Mouse (Mus musculus): Measurements from ENCODE around the gene Aff3.

Gene Aff3

GRCm38 (mm10) chr1:38545282-38545945 is 119.3 kb downstream of the Aff3 start:
- peak; percentile 32 for DNase-seq (ENCODE audit: low spot score)

GRCm38 (mm10) chr1:38544501-38544900 is 120.3 kb downstream of the Aff3 start:
- peak; percentile 25 for DNase-seq (ENCODE audit: low spot score)

- peak; percentile 41 for DNase-seq (ENCODE audit: low spot score)
Observed at GRCm38 (mm10) chr1:38541536-38541935, 123.2 kb downstream of the Aff3 start.

- DNase-seq (ENCODE audit: low spot score) = peak; percentile 9
Observed at GRCm38 (mm10) chr1:38536929-38537540, 127.7 kb downstream of the Aff3 start.

GRCm38 (mm10) chr1:38532581-38532980 is 132.2 kb downstream of the Aff3 start:
- DNase-seq (ENCODE audit: low spot score) = peak; percentile 30

- no peak for DNase-seq (ENCODE audit: low spot score)
Observed at GRCm38 (mm10) chr1:38528607-38529006, 136.1 kb downstream of the Aff3 start.

- no peak for DNase-seq (ENCODE audit: low spot score)
Observed at GRCm38 (mm10) chr1:38526568-38526967, 138.2 kb downstream of the Aff3 start.

GRCm38 (mm10) chr1:38521651-38522050 is 143.1 kb downstream of the Aff3 start:
- no peak for DNase-seq (ENCODE audit: low spot score)

- DNase-seq (ENCODE audit: low spot score) = no peak
Observed at GRCm38 (mm10) chr1:38516225-38516624, 148.5 kb downstream of the Aff3 start.

- no peak for DNase-seq (ENCODE audit: low spot score)
Observed at GRCm38 (mm10) chr1:38514634-38515011, 150.1 kb downstream of the Aff3 start.

GRCm38 (mm10) chr1:38513970-38514633 is 150.7 kb downstream of the Aff3 start:
- no peak for DNase-seq (ENCODE audit: low spot score)

- no peak for DNase-seq (ENCODE audit: low spot score)
Observed at GRCm38 (mm10) chr1:38512258-38513081, 152.3 kb downstream of the Aff3 start.

- DNase-seq (ENCODE audit: low spot score) = no peak
Observed at GRCm38 (mm10) chr1:38511076-38511475, 153.7 kb downstream of the Aff3 start.

GRCm38 (mm10) chr1:38509301-38509700 is 155.5 kb downstream of the Aff3 start:
- DNase-seq (ENCODE audit: low spot score) = no peak

- DNase-seq (ENCODE audit: low spot score) = no peak
Observed at GRCm38 (mm10) chr1:38507636-38508179, 157.0 kb downstream of the Aff3 start.

- DNase-seq (ENCODE audit: low spot score) = no peak
Observed at GRCm38 (mm10) chr1:38506396-38506795, 158.4 kb downstream of the Aff3 start.

- no peak for DNase-seq (ENCODE audit: low spot score)
Observed at GRCm38 (mm10) chr1:38503431-38504089, 161.2 kb downstream of the Aff3 start.

- DNase-seq (ENCODE audit: low spot score) = no peak
Observed at GRCm38 (mm10) chr1:38502797-38503196, 162.0 kb downstream of the Aff3 start.

GRCm38 (mm10) chr1:38501231-38501630 is 163.5 kb downstream of the Aff3 start:
- no peak for DNase-seq (ENCODE audit: low spot score)

- DNase-seq (ENCODE audit: low spot score) = no peak
Observed at GRCm38 (mm10) chr1:38499500-38499899, 165.3 kb downstream of the Aff3 start.

- DNase-seq (ENCODE audit: low spot score) = no peak
Observed at GRCm38 (mm10) chr1:38497576-38497975, 167.2 kb downstream of the Aff3 start.
